Mouse (Mus musculus): ENCODE data around the gene Hoxb5. TPM values are rescaled to one million over a fixed set of nuclear protein-coding genes. Genes with fewer than 3 reads are reported as not detected.

Hoxb5 gene
- total and polyA plus RNA-seq, 3 experiments = 0.18 to 0.23 TPM; not detected in 1

- Histone ChIP-seq H3K36me3 (ENCODE audit: control insufficient read depth, insufficient read depth, low read length) (no peaks in the 10 kb centered on the region), H3K79me2 (replicated peaks; ENCODE audit: control insufficient read depth, insufficient read depth, low read length) (no peaks in the 10 kb centered on the region), H3K27me3 (ENCODE audit: control insufficient read depth, insufficient read depth, low read length) (peaks cover 47% of the 10 kb centered on the region), H3K4me1 (ENCODE audit: control insufficient read depth, insufficient read depth, low read length) (peaks cover 1% of the 10 kb centered on the region; the same call in 1 of the 2 replicates), H3K4me3 (no peak overlapping the region), H3K9ac (ENCODE audit: low read depth, low read length) (no peak overlapping the region), H3K27ac (no peak overlapping the region)
- WGBS = 12% methylated on average over 18 of the region's 18 CpGs
- no peak for DNase-seq
- TF ChIP-seq EP300 (IDR thresholded peaks at IDR 0.05; ENCODE audit: insufficient read depth, low read depth, low read length) (no peak), POLR2A (IDR thresholded peaks at IDR 0.05; ENCODE audit: insufficient read depth, low read depth, low read length) (no peak), CTCF (IDR thresholded peaks at IDR 0.05) (no peak)
- intact Hi-C loops (cut with DNase I) = loop anchor here (10.0 kb wide), 2 partner anchors 277 to 443 kb away; partner anchors contain the start of gene Igf2bp1
These were observed 21.7 kb upstream of the Hoxb5 start for GRCm38 (mm10) chr11:96281396-96281795.

- intact Hi-C loops (cut with DNase I) = loop anchor here (10.0 kb wide), 2 partner anchors 277 to 443 kb away; partner anchors contain the start of gene Igf2bp1
- Histone ChIP-seq H3K79me2 (replicated peaks; ENCODE audit: control insufficient read depth, insufficient read depth, low read length) (no peaks in the 10 kb centered on the region), H3K9ac (ENCODE audit: low read depth, low read length) (no peak within 1 kb of the TSS), H3K27me3 (ENCODE audit: control insufficient read depth, insufficient read depth, low read length) (peaks cover 52% of the 10 kb centered on the region), H3K27ac (no peak within 1 kb of the TSS), H3K4me1 (ENCODE audit: control insufficient read depth, insufficient read depth, low read length) (peaks cover 1% of the 10 kb centered on the region; the same call in 1 of the 2 replicates), H3K4me3 (no peak within 1 kb of the TSS), H3K36me3 (ENCODE audit: control insufficient read depth, insufficient read depth, low read length) (no peaks in the 10 kb centered on the region)
- TF ChIP-seq CTCF (IDR thresholded peaks at IDR 0.05) (no peak), POLR2A (IDR thresholded peaks at IDR 0.05; ENCODE audit: insufficient read depth, low read depth, low read length) (no peak), EP300 (IDR thresholded peaks at IDR 0.05; ENCODE audit: insufficient read depth, low read depth, low read length) (no peak)
- DNase-seq = no peak
- WGBS = 7% methylated on average over 27 of the region's 27 CpGs
These were observed 21.1 kb upstream of the Hoxb5 start, which contains the start of gene Hoxb8 for GRCm38 (mm10) chr11:96281855-96282570. TSS of gene Hoxb8 (plus strand) at chr11:96281905.

GRCm38 (mm10) chr11:96282795-96283430 lies 20.2 kb upstream of the Hoxb5 start:
- Histone ChIP-seq H3K9ac (ENCODE audit: low read depth, low read length) (no peak overlapping the region), H3K27me3 (ENCODE audit: control insufficient read depth, insufficient read depth, low read length) (peaks cover 54% of the 10 kb centered on the region), H3K4me1 (ENCODE audit: control insufficient read depth, insufficient read depth, low read length) (peaks cover 1% of the 10 kb centered on the region; the same call in 1 of the 2 replicates), H3K79me2 (replicated peaks; ENCODE audit: control insufficient read depth, insufficient read depth, low read length) (no peaks in the 10 kb centered on the region), H3K36me3 (ENCODE audit: control insufficient read depth, insufficient read depth, low read length) (no peaks in the 10 kb centered on the region), H3K4me3 (no peak overlapping the region), H3K27ac (no peak overlapping the region)
- TF ChIP-seq EP300 (IDR thresholded peaks at IDR 0.05; ENCODE audit: insufficient read depth, low read depth, low read length) = no peak
- TF ChIP-seq CTCF (IDR thresholded peaks at IDR 0.05) = no peak
- TF ChIP-seq POLR2A (IDR thresholded peaks at IDR 0.05; ENCODE audit: insufficient read depth, low read depth, low read length) = no peak
- WGBS = 3% methylated on average over 49 of the region's 49 CpGs
- no peak for DNase-seq
- intact Hi-C loops (cut with DNase I) = loop anchor here (10.0 kb wide), 2 partner anchors 278 to 442 kb away; partner anchors contain the start of gene Igf2bp1

- H3K9ac ChIP-seq (ENCODE audit: low read depth, low read length) = peak overlapping the region; percentile 39; the same call in 1 of the 2 replicates
- H3K27me3 ChIP-seq (ENCODE audit: control insufficient read depth, insufficient read depth, low read length) = peaks cover 57% of the 10 kb centered on the region
- peaks cover 1% of the 10 kb centered on the region; the same call in 1 of the 2 replicates for H3K4me1 ChIP-seq (ENCODE audit: control insufficient read depth, insufficient read depth, low read length)
- no peak overlapping the region for H3K27ac ChIP-seq
- no peaks in the 10 kb centered on the region for H3K79me2 ChIP-seq (replicated peaks; ENCODE audit: control insufficient read depth, insufficient read depth, low read length)
- DNase-seq = peak in 1 of 2 experiments; percentile 50
- no peak for TF ChIP-seq EP300 (IDR thresholded peaks at IDR 0.05; ENCODE audit: insufficient read depth, low read depth, low read length)
- TF ChIP-seq POLR2A (IDR thresholded peaks at IDR 0.05; ENCODE audit: insufficient read depth, low read depth, low read length) = no peak
- TF ChIP-seq CTCF (IDR thresholded peaks at IDR 0.05) = peak; percentile 48
- no peaks in the 10 kb centered on the region for H3K36me3 ChIP-seq (ENCODE audit: control insufficient read depth, insufficient read depth, low read length)
- WGBS = 2% methylated on average over 48 of the region's 49 CpGs
- H3K4me3 ChIP-seq = peak overlapping the region; percentile 15; the same call in 1 of the 2 replicates
- intact Hi-C loops (cut with DNase I) = loop anchor here (10.0 kb wide), 2 partner anchors 279 to 441 kb away; partner anchors contain the start of gene Igf2bp1
These were observed 18.9 kb upstream of the Hoxb5 start for GRCm38 (mm10) chr11:96284041-96284749.

Data from heart, adult 2 months (tissue).